Mouse (Mus musculus) mouse embryonic stem cell (cell line): ENCODE data around the gene Col26a1.

Source experiments
- in situ Hi-C, 2 experiments: fragments of 300-500 bp; cut with MboI; formaldehyde crosslinking; loops; 1 replicate in 1 of 2; 3 replicates in 1 of 2; pipeline ENCODE4 v1.14.3; 2019 to 2020; ENCODE audit warnings: low sequenced_read_pairs in 2 of 2, low pct_unique_long_range_greater_than_20kb in 1 of 2, mixed read lengths in 1 of 2; ENCODE audit not compliant: unreplicated experiment in 1 of 2

Gene Col26a1

DNA sequence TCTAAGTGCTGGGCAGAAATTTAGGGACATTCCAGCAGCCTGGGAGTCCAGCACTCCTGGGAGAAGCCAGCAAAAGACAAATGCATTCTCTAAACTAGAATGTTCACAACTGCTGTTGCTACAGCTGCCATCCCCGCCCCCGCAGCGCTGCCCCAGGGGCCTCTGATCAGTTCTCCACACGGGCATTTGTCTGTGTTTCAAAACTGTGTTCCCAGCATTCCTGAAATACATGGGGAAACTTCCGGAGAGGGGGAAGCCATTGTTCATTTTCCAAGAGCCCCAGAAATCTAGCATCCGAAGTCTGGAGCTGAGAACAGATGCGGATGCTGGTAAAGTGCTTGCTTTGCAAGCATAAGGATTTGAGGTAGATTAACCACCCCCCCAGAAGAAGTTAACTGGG, 3.9 kb upstream of the Col26a1 start:
- in situ Hi-C loops = no loop called here

- in situ Hi-C loops = loop anchor here in 1 of 2 experiments (5.0 kb wide), 1 partner anchor 40 kb away; no protein-coding TSS in a partner anchor
Observed at GRCm38 (mm10) chr5:136882055-136882787, 788 bp downstream of the Col26a1 start.

GRCm38 (mm10) chr5:136881380-136882009, 1.5 kb downstream of the Col26a1 start:
- in situ Hi-C loops = loop anchor here in 1 of 2 experiments (5.0 kb wide), 1 partner anchor 39 kb away; no protein-coding TSS in a partner anchor

DNA sequence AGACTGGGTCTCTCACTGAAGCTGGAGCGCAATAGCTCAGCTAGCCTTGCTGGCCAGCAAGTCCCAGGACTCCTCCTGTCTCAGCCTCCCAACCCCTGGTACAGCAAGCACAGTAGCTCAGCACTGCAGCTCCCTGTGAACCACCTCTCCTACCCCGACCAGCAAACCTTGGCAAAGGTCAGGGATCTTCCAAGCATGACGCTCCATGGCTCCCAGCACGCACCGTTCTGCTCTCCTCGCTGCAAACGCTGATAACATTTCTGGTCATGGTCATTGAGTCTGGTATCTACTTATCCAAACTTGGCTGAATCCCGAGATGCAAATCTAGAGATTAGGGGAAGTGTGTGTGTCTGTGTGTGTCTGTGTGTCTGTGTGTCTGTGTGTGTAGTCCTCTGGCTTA, 2.9 kb downstream of the Col26a1 start:
- in situ Hi-C loops = loop anchor here in 1 of 2 experiments (5.0 kb wide), 1 partner anchor 38 kb away; no protein-coding TSS in a partner anchor

DNA sequence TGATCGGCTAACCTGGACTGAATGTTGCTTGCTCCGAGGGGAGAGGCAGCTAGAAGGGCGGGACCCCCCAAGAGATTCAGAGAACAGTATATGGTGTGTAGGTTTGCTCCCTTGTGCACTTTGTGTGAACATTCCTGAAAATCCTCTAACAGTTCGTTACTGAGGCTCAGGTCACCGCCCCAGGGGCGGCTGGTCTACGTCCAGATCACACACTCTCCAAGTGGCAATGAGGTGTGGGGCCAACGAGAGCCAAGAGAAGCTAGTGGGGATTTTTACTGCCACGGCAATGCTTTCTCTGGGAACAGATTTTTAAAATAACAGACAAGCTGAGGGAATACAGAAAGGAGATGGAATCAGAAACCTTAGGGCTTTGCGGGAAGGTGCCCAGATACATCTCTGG, 8.7 kb downstream of the Col26a1 start:
- in situ Hi-C loops = no loop called here

DNA sequence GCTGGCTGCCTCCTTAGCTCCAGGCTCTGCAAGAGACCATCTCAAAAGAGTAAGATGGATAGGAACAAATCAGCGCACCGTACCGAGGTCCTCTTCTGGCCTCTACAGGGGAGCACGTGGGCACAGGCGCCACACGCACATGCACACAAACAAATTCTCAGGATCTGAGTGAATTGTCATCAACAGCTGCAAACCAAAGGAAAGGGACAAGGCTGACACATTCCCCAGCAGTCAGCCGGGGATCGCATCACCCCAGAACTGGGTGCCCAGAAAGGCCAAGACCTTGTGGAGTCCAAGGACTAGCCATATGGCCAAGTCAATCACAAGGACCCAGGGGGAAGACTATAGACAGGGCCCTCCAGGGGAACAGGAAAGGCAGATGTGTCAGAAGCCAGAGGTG, 10.6 kb downstream of the Col26a1 start:
- in situ Hi-C loops = no loop called here

DNA sequence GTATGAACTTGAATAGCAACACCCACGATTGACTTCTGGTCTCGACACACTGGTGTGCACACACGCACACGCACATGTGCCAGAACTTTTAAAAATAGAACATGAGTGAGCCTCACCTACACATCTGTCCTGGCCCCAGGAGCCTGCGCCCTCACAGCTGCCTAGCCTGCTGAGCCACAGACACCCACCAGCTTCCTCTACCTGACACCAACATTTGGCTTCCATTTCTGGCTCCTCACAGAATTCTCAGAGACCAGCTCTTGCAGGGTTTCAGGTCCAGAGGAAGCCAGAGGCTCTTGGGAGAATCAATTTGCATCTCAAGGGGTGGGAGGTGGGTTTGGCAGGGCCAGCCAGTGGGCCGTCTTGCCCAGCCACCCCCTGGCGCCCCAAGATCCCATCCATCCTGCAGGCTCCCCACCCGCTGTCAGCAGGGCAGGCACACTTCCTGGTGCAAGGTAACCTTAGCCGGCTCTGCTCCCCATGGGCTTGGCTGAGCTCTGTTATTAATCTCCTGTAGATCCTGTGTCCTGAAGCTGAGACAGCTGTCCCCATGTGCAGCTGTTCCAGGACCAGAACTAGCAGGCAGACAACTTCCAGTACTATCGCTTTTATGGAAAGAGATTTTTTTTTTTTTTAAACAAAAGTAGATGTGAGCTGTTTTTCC, 13.4 kb downstream of the Col26a1 start:
- in situ Hi-C loops = no loop called here

DNA sequence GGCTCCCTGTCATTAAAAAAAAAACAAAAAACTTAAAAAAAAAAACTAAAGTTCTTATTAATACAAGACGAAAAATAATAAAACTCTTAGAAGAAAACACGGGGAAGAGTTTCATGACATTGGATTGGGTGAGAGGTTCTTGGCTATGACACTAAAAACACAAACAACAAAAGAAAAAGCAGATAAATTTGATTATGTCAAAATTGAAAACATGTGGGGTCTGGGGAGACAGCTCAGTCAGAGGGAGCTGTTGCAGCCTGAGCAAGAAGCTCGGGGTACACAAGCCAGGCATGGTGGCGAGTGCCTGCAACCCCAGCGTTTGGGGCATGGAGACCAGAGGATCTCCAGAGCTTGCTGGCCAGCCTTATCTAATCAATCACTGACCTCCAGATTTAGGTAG, 15.3 kb downstream of the Col26a1 start:
- in situ Hi-C loops = no loop called here

DNA sequence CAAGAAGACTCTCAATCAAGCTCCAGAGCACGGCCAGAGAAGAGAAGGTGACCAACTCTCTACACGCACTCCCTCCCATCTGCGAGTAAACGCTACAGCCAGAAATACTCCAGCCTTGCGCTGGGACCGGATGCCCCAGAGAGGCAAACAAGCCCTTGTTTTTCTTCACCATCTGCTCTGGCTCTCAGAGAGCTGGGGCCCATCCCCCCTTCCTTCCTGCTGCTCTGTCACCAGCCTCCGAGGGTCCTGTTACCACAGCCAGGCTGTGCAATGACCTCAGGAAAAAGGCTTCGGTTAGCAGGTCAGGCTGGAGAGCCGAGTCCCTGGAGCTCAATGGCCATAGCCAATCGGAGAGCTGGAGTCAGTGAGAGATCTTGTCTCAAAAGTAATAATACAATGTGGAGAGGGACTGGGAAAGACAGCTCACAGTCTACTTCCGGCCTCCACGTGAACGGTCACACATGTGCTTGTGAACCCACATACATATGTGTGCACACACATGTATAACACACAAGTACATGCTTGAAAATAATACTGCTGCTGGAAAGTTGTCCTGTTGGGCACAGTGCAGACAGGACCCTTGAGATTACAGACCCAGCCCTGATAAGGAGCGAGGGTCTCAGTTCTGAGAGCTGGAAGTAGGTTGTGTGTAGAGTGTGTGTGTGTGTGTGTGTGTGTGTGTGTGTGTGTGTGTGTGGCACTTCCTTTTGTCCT, 18.9 kb downstream of the Col26a1 start:
- in situ Hi-C loops = no loop called here

DNA sequence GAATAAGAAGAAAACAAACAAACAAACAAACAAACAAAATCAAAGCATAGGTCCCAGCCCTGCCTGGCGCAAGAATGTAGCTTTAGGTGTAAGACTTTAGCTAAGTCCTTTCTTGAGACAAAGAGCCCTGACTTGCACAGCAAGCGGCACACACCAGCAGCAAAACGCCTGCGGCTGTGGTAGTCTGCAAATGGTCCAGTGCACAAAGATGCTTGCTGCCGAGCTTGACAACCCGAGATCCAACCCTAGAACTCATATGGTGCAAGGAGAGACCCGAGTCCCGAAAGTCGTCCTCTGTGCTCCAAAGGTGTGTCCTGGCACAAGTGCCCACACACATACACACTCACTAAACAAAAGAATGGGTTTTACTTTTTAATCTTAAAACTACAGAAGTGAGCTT, 19.7 kb downstream of the Col26a1 start:
- in situ Hi-C loops = no loop called here

GRCm38 (mm10) chr5:136862806-136863205, 20.2 kb downstream of the Col26a1 start:
- in situ Hi-C loops = no loop called here

GRCm38 (mm10) chr5:136861191-136861940, 21.6 kb downstream of the Col26a1 start:
- in situ Hi-C loops = no loop called here

DNA sequence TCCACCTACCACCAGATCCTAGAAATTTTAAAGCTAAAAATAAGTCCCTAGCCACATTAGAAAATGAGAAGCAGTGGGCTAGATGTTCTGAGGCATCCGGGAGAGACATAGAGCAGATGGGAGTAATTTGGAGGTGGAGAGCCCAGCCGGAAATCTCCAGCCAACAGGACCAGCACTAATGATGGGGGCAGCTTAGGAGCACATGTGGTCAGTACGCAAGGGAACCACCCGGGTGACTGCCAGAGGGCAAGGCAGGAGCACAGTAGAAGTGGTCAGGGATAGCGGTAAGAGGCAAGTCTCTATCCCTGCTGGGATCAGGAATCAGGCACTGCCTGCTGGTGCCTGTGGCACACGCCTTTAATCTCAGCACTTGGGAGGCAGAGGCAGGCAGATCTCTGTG, 32.3 kb downstream of the Col26a1 start:
- in situ Hi-C loops = no loop called here

DNA sequence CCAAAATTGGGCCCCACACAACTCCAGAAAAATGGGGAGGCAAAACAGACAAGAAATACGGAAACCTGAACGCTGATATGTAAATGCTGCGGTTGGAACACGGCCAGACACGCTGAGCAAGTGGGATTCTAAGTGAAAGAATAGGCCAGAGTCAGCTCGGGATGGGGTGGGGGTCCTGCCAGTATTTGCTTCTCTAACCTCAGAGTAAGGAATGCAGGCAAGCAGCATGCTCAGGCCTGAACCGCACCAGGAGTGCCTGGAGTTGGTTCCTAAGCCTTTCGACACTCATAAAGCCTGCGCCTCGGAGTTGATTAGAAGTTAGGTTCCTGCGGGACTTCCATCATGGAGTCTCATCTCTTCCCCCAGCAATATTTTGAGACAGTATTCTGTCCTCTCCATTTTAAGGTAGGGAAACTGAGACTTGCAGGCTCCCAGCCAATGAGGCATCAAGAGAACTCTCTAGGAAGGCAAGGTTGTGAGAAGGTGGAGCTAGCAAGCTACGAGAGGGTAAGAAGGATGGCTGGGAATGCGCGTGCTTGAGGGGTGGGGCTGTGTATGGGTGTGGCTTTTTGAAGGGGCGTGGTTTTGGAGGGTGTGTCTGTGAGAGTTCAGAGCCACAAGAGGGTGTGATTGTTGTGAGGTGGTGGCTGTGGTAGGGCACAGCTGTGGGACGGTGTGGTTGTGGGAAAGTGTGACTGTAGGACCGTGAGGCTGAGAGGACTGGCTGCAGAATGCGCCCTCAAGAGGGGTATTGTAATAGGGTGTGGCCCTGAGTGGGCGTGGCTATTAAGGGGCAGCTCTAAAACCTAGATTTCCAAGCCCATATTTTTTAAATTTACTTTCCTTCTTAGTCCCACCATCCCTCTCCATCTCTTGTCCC, 36.4 kb downstream of the Col26a1 start:
- in situ Hi-C loops = no loop called here

DNA sequence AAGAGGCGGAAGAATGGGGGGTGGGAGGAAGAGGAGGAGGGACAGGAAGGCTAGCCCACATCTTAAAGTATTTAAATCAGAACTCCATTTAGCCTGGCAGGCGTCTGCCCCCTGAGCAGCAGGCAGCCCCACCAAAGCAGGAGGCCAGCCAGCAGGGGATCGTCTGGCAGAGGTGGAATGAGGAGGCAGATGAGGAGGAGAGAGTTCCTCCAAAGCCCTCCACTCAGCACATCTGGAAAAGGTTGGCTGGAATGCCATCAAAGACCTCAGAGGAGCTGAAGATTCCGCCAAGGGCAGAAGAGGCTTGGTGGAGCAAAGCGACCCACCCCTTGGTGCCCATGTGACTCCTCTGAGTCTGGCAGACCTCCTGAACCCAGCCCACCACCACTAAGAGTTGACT, 39.1 kb downstream of the Col26a1 start:
- in situ Hi-C loops = loop anchor here in 1 of 2 experiments (5.0 kb wide), 1 partner anchor 38 kb away; the partner anchor contains the start of gene Col26a1

DNA sequence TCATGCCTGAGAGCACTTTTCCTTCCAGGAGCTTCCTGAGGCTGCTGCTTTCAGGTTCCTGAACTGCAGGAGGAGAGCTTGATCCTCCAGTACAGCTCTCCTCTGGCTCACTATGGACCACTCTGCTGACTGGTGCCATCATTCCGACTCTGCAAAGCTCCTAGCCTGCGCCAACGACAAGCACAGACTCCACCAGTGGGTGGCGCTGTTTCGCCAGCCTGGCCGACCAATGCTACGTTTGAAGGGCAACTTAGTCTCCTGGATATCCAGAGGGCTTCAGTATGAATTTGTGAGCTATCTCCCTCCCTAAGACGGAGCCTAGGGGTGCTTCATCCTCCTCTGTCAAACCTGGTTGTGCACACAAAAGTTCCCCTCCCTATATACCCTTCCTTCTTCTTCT, 43.0 kb downstream of the Col26a1 start:
- in situ Hi-C loops = loop anchor here in 1 of 2 experiments (5.0 kb wide), 1 partner anchor 42 kb away; the partner anchor contains the start of gene Col26a1

DNA sequence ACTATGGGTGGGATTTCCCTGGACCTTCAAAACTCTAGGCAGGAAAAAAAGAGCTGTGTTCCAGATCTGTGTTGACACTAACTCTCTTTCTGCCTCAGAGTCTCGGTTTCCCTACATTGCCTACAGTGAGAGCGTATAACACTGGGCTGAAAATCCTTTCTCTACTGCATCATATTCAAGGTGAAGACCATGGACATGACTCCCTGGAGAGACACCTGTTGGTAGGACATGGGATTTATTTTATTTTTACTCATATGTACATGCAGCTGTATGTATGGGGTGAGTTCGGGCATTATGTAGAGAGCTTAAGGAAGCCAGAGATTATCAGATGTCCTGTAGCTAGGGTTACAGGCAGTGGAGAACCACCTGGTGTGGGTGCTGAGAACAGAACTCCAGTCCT, 50.0 kb downstream of the Col26a1 start:
- in situ Hi-C loops = no loop called here
